Mouse (Mus musculus) 416B (cell line): Measurements from ENCODE around the gene Lrrk1.

Experiments
- DNase-seq: peaks from one replicate; pipeline ENCODE4 v3.0.0; 2011; ENCODE audit warnings: low read depth

Lrrk1 gene

GRCm38 (mm10) chr7:66387813-66388521, at the start of gene Lrrk1:
TSS of gene Lrrk1 (minus strand) at chr7:66388350.
- DNase-seq = peak; percentile 72

- peak; percentile 39 for DNase-seq
Observed at GRCm38 (mm10) chr7:66434453-66434935, 46.3 kb upstream of the Lrrk1 start.

GRCm38 (mm10) chr7:66427437-66428161, 39.4 kb upstream of the Lrrk1 start, which contains the start of gene Aldh1a3:
TSS of gene Aldh1a3 (minus strand) at chr7:66427517.
- DNase-seq = no peak

- DNase-seq = no peak
Observed at GRCm38 (mm10) chr7:66427053-66427436, 38.9 kb upstream of the Lrrk1 start.

- no peak for DNase-seq
Observed at GRCm38 (mm10) chr7:66421903-66422302, 33.8 kb upstream of the Lrrk1 start.

GRCm38 (mm10) chr7:66418981-66419380, 30.8 kb upstream of the Lrrk1 start:
- no peak for DNase-seq

- no peak for DNase-seq
Observed at GRCm38 (mm10) chr7:66416829-66417228, 28.7 kb upstream of the Lrrk1 start.

GRCm38 (mm10) chr7:66413093-66413492, 24.9 kb upstream of the Lrrk1 start:
- no peak for DNase-seq

GRCm38 (mm10) chr7:66409433-66409832, 21.3 kb upstream of the Lrrk1 start:
- peak; percentile 62 for DNase-seq

GRCm38 (mm10) chr7:66406971-66407370, 18.8 kb upstream of the Lrrk1 start:
- DNase-seq = no peak

- no peak for DNase-seq
Observed at GRCm38 (mm10) chr7:66405951-66406721, 18.0 kb upstream of the Lrrk1 start.

GRCm38 (mm10) chr7:66405541-66405940, 17.4 kb upstream of the Lrrk1 start:
- no peak for DNase-seq

- peak; percentile 27 for DNase-seq
Observed at GRCm38 (mm10) chr7:66404802-66405201, 16.7 kb upstream of the Lrrk1 start.

GRCm38 (mm10) chr7:66404141-66404540, 16.0 kb upstream of the Lrrk1 start:
- peak; percentile 27 for DNase-seq

GRCm38 (mm10) chr7:66402876-66403275, 14.7 kb upstream of the Lrrk1 start:
- DNase-seq = no peak

- DNase-seq = no peak
Observed at GRCm38 (mm10) chr7:66401605-66402004, 13.5 kb upstream of the Lrrk1 start.

- no peak for DNase-seq
Observed at GRCm38 (mm10) chr7:66397288-66397687, 9.1 kb upstream of the Lrrk1 start.

GRCm38 (mm10) chr7:66388621-66389532, 727 bp upstream of the Lrrk1 start:
- DNase-seq = peak; percentile 93

- peak; percentile 14 for DNase-seq
Observed at GRCm38 (mm10) chr7:66387419-66387812, 734 bp downstream of the Lrrk1 start.

- no peak for DNase-seq
Observed at GRCm38 (mm10) chr7:66386411-66386810, 1.7 kb downstream of the Lrrk1 start.

- DNase-seq = no peak
Observed at GRCm38 (mm10) chr7:66385826-66386225, 2.3 kb downstream of the Lrrk1 start.
